Mouse (Mus musculus) brain, embryonic 14.5 days (tissue): Measurements from ENCODE around the gene Cidec. TPM values are rescaled to one million over a fixed set of nuclear protein-coding genes. Genes with fewer than 3 reads are reported as not detected.

ENCODE experiments used
- DNase-seq: peaks from one replicate; pipeline ENCODE4 v3.0.0-alpha.2; 2011; ENCODE audit warnings: low read depth
- CTCF ChIP-seq: fragments of 200-500 bp; IDR thresholded peaks from 2 replicates; pipeline ENCODE4 v1.5.1; 2012; ENCODE audit warnings: inconsistent platforms, mild to moderate bottlenecking, moderate library complexity, borderline replicate concordance; ENCODE audit not compliant: insufficient read depth, insufficient read length; ENCODE audit errors: extremely low read depth
- POLR2A ChIP-seq: fragments of 200-500 bp; IDR thresholded peaks from 2 replicates; pipeline ENCODE4 v1.6.1; 2012; ENCODE audit warnings: mild to moderate bottlenecking, inconsistent platforms, borderline replicate concordance; ENCODE audit not compliant: poor library complexity, insufficient read depth, insufficient read length, severe bottlenecking; ENCODE audit errors: extremely low read depth
- polyA plus RNA-seq: library from polyadenylated mRNA; depleted of rRNA; stranded (reverse); fragments of >200 nt; gene quantifications from 2 replicates; pipeline ENCODE4 v1.2.3, GENCODE M21; 2012

Cidec gene
- polyA plus RNA-seq, 1 experiment, result 0.07 TPM

GRCm38 (mm10) chr6:113423000-113423399 lies 12.6 kb downstream of the Cidec start:
- no peak for DNase-seq
- no peak for TF ChIP-seq CTCF
- TF ChIP-seq POLR2A, result no peak

GRCm38 (mm10) chr6:113419199-113419587 lies 16.4 kb downstream of the Cidec start, which contains the start of gene Rpusd3:
Gene Rpusd3 (minus strand): TSS chr6:113419340.
- peak; percentile 99 for DNase-seq
- TF ChIP-seq POLR2A (peak; percentile 68; the same call in 1 of the 2 replicates), CTCF (no peak)

GRCm38 (mm10) chr6:113418441-113419198 lies 16.9 kb downstream of the Cidec start:
- TF ChIP-seq POLR2A (no peak), CTCF (no peak)
- no peak for DNase-seq

GRCm38 (mm10) chr6:113416416-113416815 lies 19.1 kb downstream of the Cidec start:
- no peak for TF ChIP-seq CTCF
- no peak for TF ChIP-seq POLR2A
- DNase-seq, result no peak

- no peak for TF ChIP-seq CTCF
- no peak for TF ChIP-seq POLR2A
- no peak for DNase-seq
Observed at GRCm38 (mm10) chr6:113410001-113410400, 25.6 kb downstream of the Cidec start.

- no peak for DNase-seq
- peak; percentile 33; the same call in 1 of the 2 replicates for TF ChIP-seq CTCF
- TF ChIP-seq POLR2A, result no peak
Observed at GRCm38 (mm10) chr6:113406683-113407082, 28.9 kb downstream of the Cidec start.

GRCm38 (mm10) chr6:113405483-113405882 lies 30.1 kb downstream of the Cidec start:
- no peak for DNase-seq
- no peak for TF ChIP-seq CTCF
- TF ChIP-seq POLR2A, result no peak

- DNase-seq, result no peak
Observed at GRCm38 (mm10) chr6:113404649-113405448, 30.7 kb downstream of the Cidec start.

GRCm38 (mm10) chr6:113402094-113402493 lies 33.5 kb downstream of the Cidec start:
- no peak for TF ChIP-seq POLR2A
- TF ChIP-seq CTCF, result no peak
- no peak for DNase-seq

More at GRCm38 (mm10) chr6:113404649-113405448, 30.7 kb downstream of the Cidec start:
- TF ChIP-seq POLR2A, result no peak
- TF ChIP-seq CTCF, result no peak

GRCm38 (mm10) chr6:113396270-113397030 lies 39.1 kb downstream of the Cidec start:
- no peak for TF ChIP-seq POLR2A
- TF ChIP-seq CTCF, result no peak
- DNase-seq, result no peak

GRCm38 (mm10) chr6:113395501-113395900 lies 40.1 kb downstream of the Cidec start:
- no peak for DNase-seq
- TF ChIP-seq CTCF (no peak), POLR2A (no peak)
